Mouse (Mus musculus) ovary, postnatal 36 days (tissue): Measurements from ENCODE around the gene Smpdl3a.

Experiments used
- DNase-seq: peaks from one replicate; pipeline ENCODE4 v3.0.0; 2022; ENCODE audit warnings: low spot score, mixed read lengths

Smpdl3a gene

DNA sequence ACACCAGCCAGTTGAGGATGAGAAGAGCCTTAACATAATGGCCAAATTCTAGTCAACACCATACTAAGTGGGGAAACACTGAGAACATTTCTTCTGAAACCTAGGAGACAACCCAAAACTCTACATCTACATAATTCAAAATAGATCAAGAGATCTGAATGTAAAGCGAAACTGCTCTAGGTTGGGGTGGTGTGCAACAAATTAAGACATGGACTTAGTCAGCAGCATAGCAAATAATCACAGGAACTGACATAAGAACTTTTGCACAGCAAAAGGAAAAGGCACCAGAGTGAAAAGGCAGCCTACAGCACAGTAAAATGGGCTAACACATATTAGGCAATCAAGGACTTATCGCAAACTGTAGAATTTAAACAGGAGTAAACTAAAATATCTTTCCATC lies 25.1 kb downstream of the Smpdl3a start:
- DNase-seq = no peak

DNA sequence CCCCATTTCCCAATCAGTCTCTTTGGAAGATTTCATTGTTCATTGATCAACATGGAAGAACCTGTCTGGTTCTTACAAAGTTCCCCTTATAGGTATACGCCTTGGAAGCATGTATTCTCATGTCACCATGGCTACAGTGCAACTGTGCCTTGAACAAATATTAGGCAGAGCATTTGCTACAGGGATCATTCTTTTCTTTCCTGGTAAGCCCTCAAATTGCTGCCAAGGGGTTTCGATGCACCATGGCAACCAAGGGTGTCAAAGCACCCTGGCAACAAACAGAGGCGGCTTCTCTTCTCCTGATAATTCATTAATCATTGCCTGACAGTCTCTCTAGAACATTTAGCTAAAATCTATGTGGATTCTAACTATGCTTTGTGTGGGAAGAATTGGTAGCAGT lies 28.3 kb downstream of the Smpdl3a start:
- no peak for DNase-seq

DNA sequence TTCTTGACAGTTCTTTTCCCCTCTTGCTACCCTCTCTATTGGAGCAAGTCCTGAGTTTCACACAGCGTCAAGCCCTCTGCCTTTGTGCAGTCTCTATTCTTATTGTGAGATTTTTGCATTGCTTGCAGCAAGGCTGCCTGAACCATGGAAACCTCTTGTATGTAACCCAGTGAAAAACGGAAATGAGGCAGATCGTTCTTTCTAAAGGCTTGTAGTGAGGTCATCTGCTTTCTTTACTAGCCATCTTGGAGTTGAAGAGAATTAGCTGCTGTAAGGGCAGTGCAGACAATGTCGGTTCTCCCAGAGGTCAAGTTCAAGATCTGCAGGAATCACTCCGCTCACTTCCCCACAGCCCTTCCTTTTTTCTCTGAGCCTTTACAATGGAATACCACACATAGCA lies 34.5 kb downstream of the Smpdl3a start:
- DNase-seq = no peak

DNA sequence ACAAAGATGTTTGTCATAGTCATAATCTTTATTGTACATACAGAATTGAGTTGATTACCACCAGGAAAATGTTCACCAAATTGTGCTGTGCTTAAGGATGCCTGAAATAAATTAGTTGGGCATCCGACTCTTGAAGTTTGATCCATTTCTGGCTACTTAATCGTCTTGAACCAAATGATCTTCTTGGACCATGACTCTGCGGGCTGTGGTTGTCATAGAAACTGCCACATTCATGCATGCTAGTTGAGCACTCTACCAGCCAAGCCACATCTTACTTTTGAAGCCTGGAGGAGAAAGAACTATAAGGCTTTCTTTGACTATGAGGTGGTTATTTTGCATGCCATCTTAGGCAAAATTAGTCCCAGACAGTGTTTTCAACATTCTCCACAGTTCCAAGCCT lies 35.5 kb downstream of the Smpdl3a start:
- DNase-seq = no peak

DNA sequence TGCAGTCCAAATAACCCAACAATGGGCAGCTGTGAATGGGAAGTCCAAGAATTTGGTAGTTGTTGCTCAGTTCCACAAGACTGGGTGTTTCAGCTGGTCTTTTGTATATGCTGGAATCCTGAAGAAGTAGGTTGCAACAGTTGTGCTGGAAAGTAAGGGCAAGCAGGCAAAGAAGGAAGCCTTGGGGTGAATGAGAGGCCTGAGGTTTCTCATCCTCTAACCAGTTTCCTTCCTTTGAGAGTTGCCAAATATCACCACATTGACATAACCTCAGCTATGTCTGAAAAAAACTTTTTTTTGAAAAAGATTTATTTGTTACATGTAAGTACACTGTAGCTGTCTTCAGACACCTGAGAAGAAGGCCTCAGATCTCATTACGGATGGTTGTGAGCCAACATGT lies 41.0 kb downstream of the Smpdl3a start:
- no peak for DNase-seq

DNA sequence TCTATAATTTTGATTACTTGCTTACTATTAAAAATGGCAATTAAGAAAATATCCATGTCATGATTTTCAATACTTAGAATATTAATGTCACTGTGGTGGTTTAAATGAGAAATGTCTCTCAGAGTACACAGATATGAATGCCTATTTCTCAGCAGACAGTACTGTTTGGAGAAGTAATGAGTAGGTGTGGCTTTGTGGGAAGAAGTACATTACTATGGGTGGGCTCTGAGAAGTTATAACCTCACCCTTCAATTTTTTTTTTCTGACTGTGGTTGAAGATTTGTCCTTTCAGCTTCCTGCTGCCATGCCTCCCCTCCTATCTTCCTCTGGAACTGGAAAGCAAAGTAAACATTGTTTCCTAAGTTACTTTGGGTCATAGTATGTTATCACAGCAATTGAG lies 41.8 kb downstream of the Smpdl3a start:
- DNase-seq = no peak

DNA sequence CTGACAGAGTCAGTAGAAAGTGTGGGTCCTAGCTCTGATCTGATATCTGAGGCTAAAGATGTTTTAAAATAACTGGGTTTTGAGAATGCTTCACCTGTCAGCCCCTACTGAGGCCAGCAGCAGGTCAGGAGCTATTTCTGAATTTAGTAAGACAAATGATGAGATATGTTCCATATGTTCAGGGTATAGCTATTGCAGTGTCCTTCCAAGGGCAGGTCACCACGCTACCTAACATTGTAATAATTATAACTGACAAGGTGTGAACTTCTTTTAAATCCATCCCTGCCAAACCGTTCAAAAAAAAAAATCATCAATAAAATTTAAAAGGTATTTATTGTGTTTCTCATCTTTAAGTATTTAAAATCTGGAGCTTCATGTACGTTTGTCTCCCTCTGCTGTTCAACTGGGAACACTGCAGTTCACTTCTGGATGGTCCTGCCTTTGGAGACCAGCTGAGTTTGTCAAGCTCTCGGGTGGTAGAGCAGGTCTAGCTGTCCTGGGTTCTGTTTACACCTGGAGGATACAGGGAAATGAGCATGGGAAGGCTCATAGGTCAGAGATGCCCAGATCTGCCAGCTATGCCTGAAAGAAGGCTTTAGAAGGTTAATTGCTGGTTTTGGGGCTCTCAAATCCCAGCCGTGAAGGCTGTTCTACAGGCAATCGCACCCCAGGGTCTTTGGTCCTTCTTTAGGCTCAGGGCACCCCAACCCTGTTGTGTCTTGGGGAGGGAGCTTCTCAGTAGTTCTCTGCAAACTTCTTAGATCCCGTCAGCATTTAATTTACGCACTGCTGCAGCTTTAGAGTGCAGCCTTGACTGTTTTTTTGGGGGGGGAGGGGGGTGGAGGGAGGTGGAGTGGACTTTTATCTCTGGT lies 47.7 kb downstream of the Smpdl3a start:
- DNase-seq = no peak

DNA sequence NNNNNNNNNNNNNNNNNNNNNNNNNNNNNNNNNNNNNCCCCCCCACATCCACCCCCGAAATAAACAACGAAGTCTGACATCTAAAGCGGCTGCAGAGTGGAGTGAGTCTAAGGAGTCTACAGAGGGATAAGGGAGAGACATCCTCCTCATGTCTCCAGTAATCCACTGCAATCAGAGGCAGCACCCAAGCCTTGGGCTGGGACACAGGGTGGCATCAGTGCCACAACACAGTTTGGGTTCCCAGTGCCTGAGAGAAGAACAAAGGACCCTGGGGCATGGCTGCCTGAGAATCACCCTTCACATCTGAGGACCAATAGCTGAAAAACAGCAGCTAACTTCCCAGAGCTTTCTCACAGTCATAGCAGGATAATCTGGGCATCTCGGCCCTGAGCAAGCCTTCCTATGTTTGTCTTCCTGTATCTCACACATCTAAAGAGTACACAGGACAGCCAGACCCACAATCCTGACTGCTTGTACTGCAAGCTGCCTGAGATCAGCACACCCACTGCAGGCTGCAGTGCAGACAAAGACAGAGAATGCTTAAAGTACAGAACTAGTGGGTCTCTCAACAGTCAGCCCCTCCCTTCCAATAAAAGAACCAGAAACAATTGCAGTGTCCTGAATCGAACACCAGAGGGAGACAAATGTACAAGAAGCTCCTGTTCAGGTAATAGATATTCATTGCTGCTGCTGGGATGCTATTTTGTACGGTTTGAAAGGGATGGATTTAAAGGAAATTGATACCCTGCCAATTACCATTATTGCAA lies 54.0 kb downstream of the Smpdl3a start:
- no peak for DNase-seq
